ENCODE assay signal across 8 mouse cellular contexts in genomic region chr2:142967250-142967649, GRCm38 (mm10).
DNase-seq lines count a peak whose midpoint lies in the region; ATAC-seq and TF ChIP-seq lines count a peak whose summit lies in the region.

No protein-coding gene starts in this region.

- no peaks in the 10 kb centered on the region for H3K27me3 ChIP-seq in kidney, embryonic 15.5 days
- no peaks in the 10 kb centered on the region for H3K27me3 ChIP-seq in intestine, embryonic 15.5 days (replicated peaks)
- H3K27me3 ChIP-seq in midbrain, embryonic 12.5 days: no peaks in the 10 kb centered on the region
- H3K27me3 ChIP-seq in stomach, embryonic 16.5 days (ENCODE audit: control insufficient read depth, insufficient read depth, low read length): no peaks in the 10 kb centered on the region

- no peak for TF ChIP-seq POLR2A in brain, embryonic 14.5 days (IDR thresholded peaks at IDR 0.05; ENCODE audit: borderline replicate concordance, extremely low read depth, insufficient read depth, insufficient read length, poor library complexity, severe bottlenecking)

- no peak overlapping the region for H3K9ac ChIP-seq in kidney, embryonic 15.5 days
- H3K9ac ChIP-seq in intestine, embryonic 15.5 days: no peak overlapping the region
- H3K9ac ChIP-seq in midbrain, embryonic 12.5 days (replicated peaks): no peak overlapping the region
- H3K9ac ChIP-seq in stomach, embryonic 16.5 days (ENCODE audit: low read length): no peak overlapping the region

- peak; percentile 13 for DNase-seq in kidney, adult 11 months
- peak; percentile 92 for DNase-seq in brain, embryonic 14.5 days (ENCODE audit: low read depth)
- peak; percentile 27 for DNase-seq in fibroblast of lung, adult 2 months (ENCODE audit: low read depth)
- DNase-seq in left cerebral cortex, adult 9 months (ENCODE audit: low spot score in 2 of 2): peak; percentile 10 to 74

- TF ChIP-seq CTCF in brain, embryonic 14.5 days (IDR thresholded peaks at IDR 0.05; ENCODE audit: borderline replicate concordance, extremely low read depth, insufficient read depth, insufficient read length): peak; percentile 83; the same call in 1 of the 2 replicates

- H3K27ac ChIP-seq in kidney, embryonic 15.5 days: no peak overlapping the region
- no peak overlapping the region for H3K27ac ChIP-seq in intestine, embryonic 15.5 days
- H3K27ac ChIP-seq in midbrain, embryonic 12.5 days (replicated peaks): no peak overlapping the region
- no peak overlapping the region for H3K27ac ChIP-seq in stomach, embryonic 16.5 days (ENCODE audit: low read length)

- H3K4me2 ChIP-seq in kidney, embryonic 15.5 days: no peak overlapping the region; the same call in 1 of the 2 replicates
- H3K4me2 ChIP-seq in intestine, embryonic 15.5 days (replicated peaks): no peak overlapping the region
- H3K4me2 ChIP-seq in midbrain, embryonic 12.5 days (replicated peaks): no peak overlapping the region
- 0 out of 2 replicates have a peak overlapping the region, but pooled peaks have one; percentile 12 for H3K4me2 ChIP-seq in stomach, embryonic 16.5 days (ENCODE audit: low read depth, low read length)

- ATAC-seq in kidney, embryonic 15.5 days (replicated peaks; ENCODE audit: low FRiP score): no peak
- 0 out of 2 replicates have a peak, but pooled peaks have one; percentile 59 for ATAC-seq in intestine, embryonic 15.5 days
- peak; percentile 76; the same call in 1 of the 2 replicates for ATAC-seq in midbrain, embryonic 12.5 days (ENCODE audit: low FRiP score, low read depth)
- ATAC-seq in stomach, embryonic 16.5 days (ENCODE audit: insufficient read depth, low FRiP score): no peak

- no peak overlapping the region for H3K4me3 ChIP-seq in kidney, embryonic 15.5 days (replicated peaks)
- no peak overlapping the region for H3K4me3 ChIP-seq in intestine, embryonic 15.5 days (replicated peaks)
- no peak overlapping the region for H3K4me3 ChIP-seq in midbrain, embryonic 12.5 days
- H3K4me3 ChIP-seq in stomach, embryonic 16.5 days (replicated peaks; ENCODE audit: low read length): no peak overlapping the region

- no peaks in the 10 kb centered on the region for H3K36me3 ChIP-seq in kidney, embryonic 15.5 days
- no peaks in the 10 kb centered on the region for H3K36me3 ChIP-seq in intestine, embryonic 15.5 days
- no peaks in the 10 kb centered on the region for H3K36me3 ChIP-seq in midbrain, embryonic 12.5 days
- H3K36me3 ChIP-seq in stomach, embryonic 16.5 days (ENCODE audit: control insufficient read depth, insufficient read depth, low read length): no peaks in the 10 kb centered on the region

- H3K9me3 ChIP-seq in kidney, embryonic 15.5 days (replicated peaks): no peaks in the 10 kb centered on the region
- no peaks in the 10 kb centered on the region for H3K9me3 ChIP-seq in intestine, embryonic 15.5 days
- H3K9me3 ChIP-seq in midbrain, embryonic 12.5 days: no peaks in the 10 kb centered on the region
- no peaks in the 10 kb centered on the region for H3K9me3 ChIP-seq in stomach, embryonic 16.5 days (replicated peaks; ENCODE audit: control insufficient read depth, low read length)

- 18% methylated on average over 4 of the region's 4 CpGs for WGBS in kidney, embryonic 15.5 days
- 18% methylated on average over 4 of the region's 4 CpGs for WGBS in intestine, embryonic 15.5 days
- 21% methylated on average over 4 of the region's 4 CpGs for WGBS in midbrain, embryonic 12.5 days
- WGBS in stomach, embryonic 16.5 days: 14% methylated on average over 4 of the region's 4 CpGs

- no peaks in the 10 kb centered on the region for H3K4me1 ChIP-seq in kidney, embryonic 15.5 days
- H3K4me1 ChIP-seq in intestine, embryonic 15.5 days (replicated peaks): no peaks in the 10 kb centered on the region
- H3K4me1 ChIP-seq in midbrain, embryonic 12.5 days: no peaks in the 10 kb centered on the region
- no peaks in the 10 kb centered on the region for H3K4me1 ChIP-seq in stomach, embryonic 16.5 days (ENCODE audit: control insufficient read depth, insufficient read depth, low read length)

Comparison
In these comparisons a context has a peak if more than half of its experiments do, and no peak if none do; other contexts are left out.
1. DNase-seq: peak in every context shown above with its lines; median percentile 92 in brain, embryonic 14.5 days; 42 in left cerebral cortex, adult 9 months; 27 in fibroblast of lung, adult 2 months; 13 in kidney, adult 11 months.
2. ATAC-seq: peak in intestine, embryonic 15.5 days (single experiment) and midbrain, embryonic 12.5 days (single experiment); none in kidney, embryonic 15.5 days (single experiment) and stomach, embryonic 16.5 days (single experiment).